Mouse (Mus musculus): ENCODE data around the gene Tnf. TPM values are rescaled to one million over a fixed set of nuclear protein-coding genes. Genes with fewer than 3 reads are reported as not detected.

Tnf gene
- total and polyA plus RNA-seq, 3 experiments = 18.8 to 25.2 (median 20.8) TPM

GRCm38 (mm10) chr17:35196321-35196641, 5.5 kb downstream of the Tnf start:
- H3K4me3 ChIP-seq (replicated peaks in 1 of 3; ENCODE audit: low read depth in 2 of 3, low read length in 2 of 3, poor library complexity in 1 of 3) = peak overlapping the region; percentile 60 to 80 (median 78)
- dilution Hi-C loops (cut with MboI; ENCODE audit: extremely low pct_ligation_motif_present, extremely low pct_unique_long_range_greater_than_20kb, low sequenced_read_pairs) (no loop called here), in situ Hi-C loops (cut with MboI; ENCODE audit: low pct_ligation_motif_present, low pct_unique_long_range_greater_than_20kb, low sequenced_read_pairs) (no loop called here)
- peak overlapping the region; percentile 71 for H3K9ac ChIP-seq (ENCODE audit: insufficient read depth, low read depth)
- no peaks in the 10 kb centered on the region for H3K27me3 ChIP-seq (replicated peaks)
- DNase-seq (ENCODE audit: extremely low read depth) = no peak
- no peaks in the 10 kb centered on the region for H3K9me3 ChIP-seq (replicated peaks; ENCODE audit: low read length)
- TF ChIP-seq SIN3A (IDR thresholded peaks at IDR 0.05; ENCODE audit: low read length) (0 out of 2 replicates have a peak, but pooled peaks have one; percentile 26), POLR2AphosphoS2 (IDR thresholded peaks at IDR 0.05; ENCODE audit: low read depth, low read length) (no peak), E2F4 (IDR thresholded peaks at IDR 0.05; ENCODE audit: insufficient replicate concordance, low read depth, low read length) (no peak), JUND (conservative IDR thresholded peaks at IDR 0.05; ENCODE audit: low read depth, low read length) (no peak), RAD21 (IDR thresholded peaks at IDR 0.05; ENCODE audit: low read depth, low read length) (no peak), ZMIZ1 (IDR thresholded peaks at IDR 0.05; ENCODE audit: low read depth, low read length) (no peak), MEF2A (IDR thresholded peaks at IDR 0.05; ENCODE audit: borderline replicate concordance, low read depth, low read length) (no peak), MYC (IDR thresholded peaks at IDR 0.05; ENCODE audit: low read depth, low read length) (no peak), POLR2A (IDR thresholded peaks at IDR 0.05; ENCODE audit: low read depth, low read length) (no peak), SMC3 (IDR thresholded peaks at IDR 0.05; ENCODE audit: low read depth, low read length) (no peak), MAX (IDR thresholded peaks at IDR 0.05; ENCODE audit: low read length) (no peak), IRF4 (IDR thresholded peaks at IDR 0.05; ENCODE audit: low read depth, low read length) (peak; percentile 43; the same call in 1 of the 2 replicates), ELF1 (IDR thresholded peaks at IDR 0.05; ENCODE audit: low read depth, low read length) (0 out of 2 replicates have a peak, but pooled peaks have one; percentile 34), BHLHE40 (IDR thresholded peaks at IDR 0.05; ENCODE audit: low read depth, low read length) (peak; percentile 85), RCOR1 (conservative IDR thresholded peaks at IDR 0.05; ENCODE audit: low read depth, low read length) (no peak), NELFE (IDR thresholded peaks at IDR 0.05; ENCODE audit: low read depth, low read length) (0 out of 2 replicates have a peak, but pooled peaks have one; percentile 2), GABPA (IDR thresholded peaks at IDR 0.05; ENCODE audit: insufficient replicate concordance, low read depth, low read length) (no peak), ZNF384 (IDR thresholded peaks at IDR 0.05; ENCODE audit: low read depth, low read length) (no peak), HCFC1 (IDR thresholded peaks at IDR 0.05; ENCODE audit: low read depth, low read length) (no peak), JUN (IDR thresholded peaks at IDR 0.05; ENCODE audit: insufficient read depth, low read depth, low read length) (no peak), ETS1 (conservative IDR thresholded peaks at IDR 0.05; ENCODE audit: low read depth, low read length) (no peak), TCF12 (IDR thresholded peaks at IDR 0.05; ENCODE audit: low read depth, low read length) (0 out of 2 replicates have a peak, but pooled peaks have one; percentile 11), MAFK (IDR thresholded peaks at IDR 0.05; ENCODE audit: insufficient replicate concordance, low read length) (no peak)
- H3K4me2 ChIP-seq (ENCODE audit: insufficient read depth, low read depth, poor library complexity, severe bottlenecking) = peak overlapping the region; percentile 92
- H3K4me1 ChIP-seq (ENCODE audit: control insufficient read depth in 1 of 2, insufficient read depth in 2 of 2) = peaks cover 21 to 43% of the 10 kb centered on the region in 2 experiments
- H3K79me2 ChIP-seq (replicated peaks; ENCODE audit: control insufficient read depth, extremely low read depth, insufficient read depth, poor library complexity, severe bottlenecking) = peaks cover 23% of the 10 kb centered on the region
- H3K36me3 ChIP-seq (replicated peaks in 1 of 2; ENCODE audit: control insufficient read depth in 1 of 2, insufficient read depth in 1 of 2, low read length in 1 of 2) = peaks cover 3 to 15% of the 10 kb centered on the region in 2 experiments
- peak overlapping the region; percentile 96 for H3K27ac ChIP-seq (ENCODE audit: insufficient read depth, low read depth)

Data from CH12.LX (cell line).